Mouse (Mus musculus) forelimb bud, embryonic 11.5 days (tissue): ENCODE measurements around the gene Tmem200a.

Experiments
- DNase-seq: peaks from one replicate; pipeline ENCODE4 v3.0.0-alpha.2; 2012; ENCODE audit warnings: low read depth, low spot score

Gene Tmem200a

DNA sequence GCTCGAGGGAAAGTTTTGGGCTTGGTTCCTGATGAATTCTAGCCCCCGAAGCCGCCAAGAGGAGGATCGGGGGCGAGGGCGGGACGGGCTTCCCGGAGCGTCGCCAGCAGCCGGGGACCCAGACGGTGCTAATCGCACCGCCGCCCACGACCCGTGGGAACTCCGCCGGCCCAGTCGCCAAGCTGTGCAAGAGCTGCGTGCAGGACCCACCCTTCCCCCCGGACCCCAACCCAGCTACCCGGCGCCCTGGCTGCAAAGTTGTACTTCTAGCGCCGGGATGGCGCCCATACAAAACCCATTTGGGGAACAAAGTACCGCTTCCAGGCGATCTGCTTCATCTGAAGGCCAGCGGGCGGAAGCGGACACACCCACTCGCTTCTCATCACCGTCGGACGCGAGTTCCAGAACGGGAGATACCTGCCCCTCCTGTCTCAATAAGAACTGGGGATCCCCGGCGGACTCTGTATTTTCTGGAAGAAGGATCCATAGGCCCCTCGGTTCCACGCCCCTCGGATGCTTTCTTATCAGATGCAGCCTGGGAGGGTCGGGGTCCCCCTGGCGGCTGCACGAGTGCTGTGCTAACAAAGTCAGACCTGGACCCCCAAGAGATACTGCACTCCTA lies at the start of gene Tmem200a:
Gene Tmem200a, minus strand, starts transcription at position 532 of the 622 bp plus-strand sequence.
- peak; percentile 76 for DNase-seq

DNA sequence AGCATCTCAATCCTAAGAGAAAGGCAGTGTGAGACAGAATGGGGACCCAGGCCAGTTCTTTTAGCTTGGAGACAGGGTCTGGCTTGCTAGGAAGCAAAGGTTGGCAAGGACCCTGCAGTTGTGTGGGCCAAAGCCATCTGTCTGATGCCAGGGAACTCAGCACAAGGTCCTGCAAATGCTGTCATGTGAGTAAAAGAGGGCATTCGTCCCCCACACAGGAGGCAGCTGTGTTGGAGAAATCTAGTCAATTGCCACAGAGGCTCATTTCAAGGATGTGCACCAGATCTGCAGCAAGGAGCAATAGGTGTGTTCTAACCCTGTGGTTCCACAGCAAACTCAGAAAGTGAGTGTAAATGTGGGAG lies 41.0 kb upstream of the Tmem200a start:
- DNase-seq: no peak

GRCm38 (mm10) chr10:26119067-26119821 lies 40.4 kb upstream of the Tmem200a start:
- DNase-seq: no peak

GRCm38 (mm10) chr10:26114409-26114808 lies 35.6 kb upstream of the Tmem200a start:
- no peak for DNase-seq

DNA sequence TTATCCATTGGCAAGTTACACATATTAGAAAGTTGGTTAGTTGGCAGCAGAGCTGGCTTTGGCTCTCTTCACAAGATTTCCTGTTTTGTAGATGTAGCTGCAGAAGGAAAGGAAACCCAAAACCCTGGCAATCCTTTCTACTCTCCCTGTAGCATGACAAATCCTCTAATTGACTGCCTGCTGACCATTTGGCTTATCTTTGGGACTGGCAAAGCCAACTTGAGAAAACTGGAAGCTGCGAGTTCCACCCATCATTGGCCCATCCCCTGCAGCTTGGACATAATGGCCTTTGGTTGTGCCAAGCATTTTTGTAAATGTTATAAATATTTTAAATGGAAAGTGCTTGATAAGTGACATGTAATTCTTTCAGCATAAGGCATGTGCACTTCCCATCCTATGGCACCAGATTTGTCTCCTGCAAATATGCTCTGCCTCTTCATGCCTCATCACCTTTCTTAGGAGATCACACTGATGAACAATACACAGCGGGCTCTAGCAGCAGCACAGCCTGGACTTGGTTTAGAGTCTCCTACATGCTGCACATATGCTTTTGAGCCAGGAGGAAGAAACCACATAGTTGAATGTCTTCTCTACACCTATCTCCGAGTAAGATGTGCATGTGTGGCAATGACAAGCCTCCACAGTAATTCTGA lies 24.6 kb upstream of the Tmem200a start:
- no peak for DNase-seq

- peak; percentile 49 for DNase-seq
Measured at GRCm38 (mm10) chr10:26082081-26082480, 3.2 kb upstream of the Tmem200a start.

DNA sequence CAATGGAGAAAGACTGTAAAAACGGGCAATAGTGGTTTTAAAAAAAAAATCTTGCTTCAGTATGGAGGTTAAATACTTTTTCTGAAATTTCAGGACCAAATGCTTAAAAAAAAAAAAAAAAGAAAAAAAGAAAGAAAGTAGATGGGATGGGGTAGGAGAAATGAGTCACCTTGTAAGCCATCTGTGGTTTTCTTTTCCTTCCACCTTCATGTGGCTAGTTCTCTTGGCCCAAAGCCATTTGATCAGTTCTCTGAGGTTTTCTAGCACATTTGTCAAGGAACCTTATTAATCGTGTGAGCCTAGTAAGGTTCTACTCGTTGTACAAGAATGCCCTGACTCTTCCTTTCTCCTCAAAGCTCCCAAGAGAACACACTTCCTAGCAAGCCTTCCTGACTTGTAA lies 826 bp upstream of the Tmem200a start:
- no peak for DNase-seq

GRCm38 (mm10) chr10:26077671-26078481 lies 976 bp downstream of the Tmem200a start, which contains the start of gene Gm9767:
Gene Gm9767 (plus strand): TSS chr10:26078255.
- peak; percentile 23 for DNase-seq

GRCm38 (mm10) chr10:26076949-26077348 lies 1.9 kb downstream of the Tmem200a start:
- DNase-seq: no peak

DNA sequence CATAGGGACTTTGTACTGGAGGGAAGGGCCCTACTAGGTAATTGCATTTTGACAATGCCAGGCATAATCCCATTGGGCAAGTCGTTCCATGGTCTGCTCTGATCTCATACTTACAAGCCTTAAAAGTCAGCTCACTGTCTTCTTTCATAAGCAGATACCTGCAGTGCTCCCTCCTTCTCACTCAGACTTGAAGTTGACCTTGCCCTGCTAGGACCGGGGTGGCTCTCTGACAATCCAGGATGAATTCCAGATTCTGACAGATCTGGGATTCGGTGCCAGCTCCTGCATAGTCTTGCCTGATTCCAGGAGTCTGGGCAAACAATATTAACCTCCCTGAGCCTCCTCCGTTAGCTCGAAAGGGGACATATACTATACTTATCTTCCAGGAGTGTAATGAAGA lies 6.9 kb downstream of the Tmem200a start:
- DNase-seq: no peak

DNA sequence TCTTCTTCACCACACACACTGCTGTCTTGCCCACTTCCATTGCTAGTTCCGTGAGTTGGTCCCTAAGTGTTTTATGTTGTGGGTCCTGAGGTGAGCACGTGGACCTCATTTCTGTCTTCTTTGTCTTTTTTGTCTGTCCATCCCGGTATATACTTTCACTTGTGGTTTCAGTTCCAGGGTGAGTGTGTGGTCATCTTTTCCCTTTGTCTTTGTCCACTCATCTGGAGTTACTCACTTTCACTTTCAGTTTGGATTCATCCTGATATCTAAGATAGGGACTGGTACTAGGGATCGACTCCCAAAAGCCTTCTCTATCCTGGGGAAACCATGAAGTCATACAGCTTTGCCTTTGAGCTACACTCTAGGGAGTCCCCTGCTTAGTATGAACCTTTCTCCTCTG lies 15.8 kb downstream of the Tmem200a start:
- DNase-seq: no peak

DNA sequence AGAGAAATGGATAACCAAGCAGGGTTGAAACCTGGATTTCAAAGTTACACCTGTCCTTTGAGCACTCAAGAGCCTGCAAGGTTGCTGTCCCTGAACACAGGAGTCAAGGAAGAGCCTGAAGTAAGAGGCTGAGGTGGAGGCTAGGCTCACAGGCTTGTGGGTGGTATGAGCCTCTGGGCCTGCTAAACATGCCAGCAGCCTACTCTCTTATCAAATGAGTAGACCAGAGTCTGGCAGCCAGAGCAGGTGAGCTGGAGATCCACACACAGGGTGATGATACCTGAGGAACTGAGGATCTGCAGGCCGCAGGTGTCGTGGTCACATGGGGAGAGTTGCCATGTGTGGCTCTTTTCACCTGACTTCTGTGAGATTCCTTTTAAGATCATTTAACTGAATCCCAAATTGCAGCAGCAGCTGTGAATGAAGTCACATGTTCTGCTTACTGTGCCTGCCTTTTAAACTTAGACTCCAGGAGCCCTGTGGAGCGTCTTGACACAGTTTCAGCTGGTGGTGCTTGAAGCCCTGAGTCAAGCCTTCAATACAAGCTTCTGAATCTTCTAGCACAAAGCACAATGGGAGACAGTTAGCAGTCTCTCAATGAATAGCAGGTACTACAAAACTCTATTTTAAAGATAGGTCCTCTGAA lies 19.1 kb downstream of the Tmem200a start:
- DNase-seq: no peak

DNA sequence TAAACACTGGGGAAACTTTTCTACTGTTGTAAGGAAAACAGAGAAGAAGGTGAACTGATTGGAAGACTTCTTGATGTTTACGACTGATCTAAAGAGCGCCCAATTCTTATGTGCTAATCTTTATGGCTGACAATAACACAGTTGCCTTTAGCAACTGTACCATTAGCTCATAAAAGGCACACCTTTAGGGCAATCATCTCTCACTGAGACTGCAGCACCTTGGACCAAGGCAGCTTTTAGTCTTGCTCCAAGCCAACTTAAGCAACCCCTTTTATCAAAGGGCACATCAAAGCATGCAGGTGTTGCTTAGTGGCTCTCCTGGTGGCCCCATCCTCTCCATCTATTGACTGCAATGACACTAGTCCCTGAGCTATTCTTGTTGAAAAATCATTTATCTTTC lies 27.7 kb downstream of the Tmem200a start:
- DNase-seq: no peak

GRCm38 (mm10) chr10:26034931-26035330 lies 43.9 kb downstream of the Tmem200a start:
- no peak for DNase-seq

DNA sequence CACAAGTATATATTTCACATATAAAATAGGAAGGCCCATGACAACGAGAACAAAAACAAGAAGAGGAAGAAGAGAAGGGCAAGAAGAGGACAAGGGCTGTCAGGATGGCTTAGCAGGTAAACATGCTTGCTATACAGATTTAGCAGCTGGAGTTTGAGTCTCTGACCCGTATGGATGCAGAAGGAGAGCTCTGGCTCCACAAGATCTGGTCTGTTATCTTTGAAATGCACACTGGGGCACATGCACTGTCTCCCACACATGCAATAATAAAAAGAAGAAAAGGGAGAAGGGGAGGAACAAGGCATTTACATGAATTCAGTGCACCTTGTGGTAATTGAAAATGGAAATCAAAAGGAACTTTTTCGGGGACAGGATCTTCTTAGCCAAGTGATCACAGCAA lies 60.1 kb downstream of the Tmem200a start:
- DNase-seq: no peak

GRCm38 (mm10) chr10:26014298-26014697 lies 64.6 kb downstream of the Tmem200a start:
- no peak for DNase-seq

DNA sequence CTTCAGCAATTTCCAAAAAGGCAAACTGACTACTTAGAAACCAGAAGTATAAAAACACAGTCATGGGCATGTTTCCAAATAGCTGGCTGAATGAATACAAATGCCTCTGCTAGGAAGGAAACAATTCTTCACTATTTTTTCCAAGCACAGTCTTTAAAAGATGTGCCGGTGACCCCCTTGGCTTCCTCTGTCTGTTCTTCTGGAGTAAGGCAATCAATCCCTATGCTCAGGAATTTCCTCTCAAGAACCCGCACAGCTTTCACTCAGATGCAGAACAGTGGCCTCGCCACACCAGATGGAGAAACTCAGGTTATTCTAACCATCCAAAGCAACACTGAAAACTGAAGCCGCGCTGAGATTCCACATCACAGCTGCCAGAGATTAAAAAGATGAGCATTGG lies 69.9 kb downstream of the Tmem200a start:
- peak; percentile 17 for DNase-seq

DNA sequence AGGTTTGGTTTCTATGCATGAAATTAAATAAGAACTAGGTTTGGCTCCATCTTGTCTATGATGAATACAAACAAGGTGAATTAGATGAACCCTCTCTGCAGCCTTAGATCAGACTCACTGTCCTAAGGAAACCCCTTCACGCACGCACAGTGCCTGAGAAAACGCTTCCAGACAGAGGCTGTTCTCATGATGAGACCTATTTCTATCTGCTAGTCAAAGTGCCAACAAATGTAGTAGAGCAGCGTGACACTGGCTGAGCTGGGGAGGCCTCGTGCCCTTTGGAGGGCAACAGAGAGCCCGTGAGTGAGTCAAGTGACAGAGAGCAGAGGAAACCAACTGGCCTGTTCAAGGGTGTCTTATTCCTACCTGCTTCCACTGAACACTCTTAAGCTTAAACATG lies 73.4 kb downstream of the Tmem200a start:
- DNase-seq: no peak

DNA sequence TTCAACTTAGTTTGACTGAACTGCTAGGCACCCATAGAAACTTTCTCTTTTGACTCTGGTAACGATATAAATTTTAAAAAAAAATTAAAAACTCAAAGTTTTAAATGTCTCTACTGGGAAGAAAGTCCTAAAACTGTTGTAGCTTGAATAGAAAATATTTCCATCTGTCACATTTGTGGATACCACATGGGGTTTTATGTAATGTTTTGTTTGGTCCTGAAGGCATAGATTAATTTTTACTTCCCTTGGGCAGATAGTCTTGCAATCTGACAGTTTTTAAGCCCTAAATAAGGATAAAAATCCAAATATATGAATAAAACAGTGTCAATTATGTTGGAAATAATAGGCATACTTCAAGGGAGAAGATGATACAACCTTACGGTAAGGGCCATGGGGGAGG lies 78.0 kb downstream of the Tmem200a start:
- no peak for DNase-seq

GRCm38 (mm10) chr10:25999291-25999930 lies 79.4 kb downstream of the Tmem200a start:
- DNase-seq: no peak

- no peak for DNase-seq
Measured at GRCm38 (mm10) chr10:25984056-25984455, 94.8 kb downstream of the Tmem200a start.
